ENCODE assay signal across 16 mouse cellular contexts in the genomic region with DNA sequence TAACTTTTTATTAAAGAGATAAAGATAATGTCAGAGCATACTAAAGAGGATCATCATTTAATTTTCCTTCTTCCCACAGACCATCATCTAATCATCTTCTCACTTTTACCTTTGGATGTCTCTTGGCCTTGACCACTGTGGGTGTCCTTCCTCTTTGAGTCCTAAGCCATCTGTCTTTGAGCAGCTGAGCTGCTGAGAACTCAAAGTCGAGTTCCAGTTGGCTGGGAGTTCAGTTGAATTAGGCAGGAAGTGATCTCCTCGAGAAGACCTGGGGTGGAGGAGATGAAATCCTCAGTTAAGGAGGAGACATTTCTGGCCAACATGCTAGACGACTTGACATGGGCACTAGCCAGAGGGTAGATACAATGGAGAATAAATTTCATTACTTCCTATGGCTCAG.
"Had no signal": no experiment of that assay in that cellular context is flagged by ENCODE, and none has a peak within 500 bp of the region (broad histone marks: within the 10 kb centered on the region; RNA-seq: fewer than 3 reads in every experiment).

No protein-coding gene starts in this region.

- H3K27ac ChIP-seq: kidney, embryonic 15.5 days; liver, embryonic 13.5 days; midbrain, embryonic 12.5 days; midbrain, embryonic 15.5 days; neural tube, embryonic 12.5 days; neural tube, embryonic 15.5 days had no signal

- H3K4me1 ChIP-seq: kidney, embryonic 15.5 days; liver, embryonic 13.5 days; midbrain, embryonic 12.5 days; midbrain, embryonic 15.5 days; neural tube, embryonic 12.5 days; neural tube, embryonic 15.5 days had no signal

- H3K4me2 ChIP-seq: kidney, embryonic 15.5 days; liver, embryonic 13.5 days; midbrain, embryonic 12.5 days; midbrain, embryonic 15.5 days; neural tube, embryonic 12.5 days; neural tube, embryonic 15.5 days had no signal

- H3K9me3 ChIP-seq: kidney, embryonic 15.5 days; liver, embryonic 13.5 days; midbrain, embryonic 12.5 days; midbrain, embryonic 15.5 days; neural tube, embryonic 12.5 days; neural tube, embryonic 15.5 days had no signal

- H3K4me3 ChIP-seq: kidney, embryonic 15.5 days; liver, embryonic 13.5 days; midbrain, embryonic 12.5 days; midbrain, embryonic 15.5 days; neural tube, embryonic 12.5 days; neural tube, embryonic 15.5 days had no signal

- H3K36me3 ChIP-seq: kidney, embryonic 15.5 days; liver, embryonic 13.5 days; midbrain, embryonic 12.5 days; midbrain, embryonic 15.5 days; neural tube, embryonic 12.5 days; neural tube, embryonic 15.5 days had no signal

- DNase-seq: kidney, postnatal 14 days; kidney, postnatal 4 days; layer of hippocampus, adult 9-11 months; liver, embryonic 13.5 days; lung, adult 2 months; lung, postnatal 14 days; lung, postnatal 4 days; retina, postnatal 1 day; thymus, adult 2 months; thymus, postnatal 14 days; thymus, postnatal 4 days had no signal

- H3K27me3 ChIP-seq: kidney, embryonic 15.5 days; liver, embryonic 13.5 days; midbrain, embryonic 12.5 days; midbrain, embryonic 15.5 days; neural tube, embryonic 12.5 days; neural tube, embryonic 15.5 days had no signal

- ATAC-seq: midbrain, embryonic 15.5 days had no signal

- H3K9ac ChIP-seq: kidney, embryonic 15.5 days; liver, embryonic 13.5 days; midbrain, embryonic 12.5 days; midbrain, embryonic 15.5 days; neural tube, embryonic 12.5 days; neural tube, embryonic 15.5 days had no signal
